Mouse (Mus musculus) lung, postnatal 4 days (tissue): ENCODE measurements around the gene Fgfr2.
"Not testable (repeated sequence)": the region's sequence is repeated elsewhere in the genome, so short reads cannot be mapped to it uniquely, and the experiment has no call there.

Experiments used
- DNase-seq, 2 experiments: peaks; one replicate each; pipeline ENCODE4 v3.0.0; 2021

Fgfr2 gene

DNA sequence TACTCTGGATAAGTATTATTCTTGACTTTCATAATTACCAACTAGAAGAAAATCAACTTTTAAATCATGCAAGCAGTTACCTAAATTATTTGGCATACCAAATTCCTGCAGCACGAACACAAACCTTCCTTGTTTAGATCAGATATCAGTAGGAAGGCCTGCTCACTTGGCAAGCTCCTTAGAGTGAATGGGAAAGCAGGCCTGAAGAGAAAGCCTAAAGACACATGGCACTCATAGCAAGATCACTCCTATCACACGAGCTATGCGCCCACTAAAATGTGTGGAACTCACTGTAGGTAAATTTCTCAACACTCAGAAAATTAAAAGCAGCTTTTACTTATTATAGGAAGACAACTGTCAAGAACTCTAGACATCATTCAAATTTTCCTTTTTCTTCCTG, 2629.8 kb downstream of the Fgfr2 start:
- no peak for DNase-seq

DNA sequence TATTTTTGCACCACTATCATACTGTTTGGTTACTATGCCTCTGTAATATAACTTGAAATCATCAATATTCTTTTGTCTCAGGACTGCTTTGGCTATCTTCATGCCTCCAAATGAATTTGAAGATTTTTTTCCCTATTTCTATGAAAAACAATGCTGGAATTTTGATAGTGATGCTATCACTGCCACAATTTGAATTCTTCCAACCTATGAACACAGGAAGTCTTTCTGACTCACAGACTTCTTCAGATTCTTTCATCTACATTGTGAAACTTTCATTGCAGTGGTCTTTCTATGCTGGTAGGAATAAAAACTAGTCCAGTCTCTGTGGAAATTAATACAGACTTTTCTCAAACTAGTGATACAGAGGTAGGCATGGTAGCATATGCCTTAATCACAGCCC, 2631.1 kb downstream of the Fgfr2 start:
- DNase-seq = no peak

DNA sequence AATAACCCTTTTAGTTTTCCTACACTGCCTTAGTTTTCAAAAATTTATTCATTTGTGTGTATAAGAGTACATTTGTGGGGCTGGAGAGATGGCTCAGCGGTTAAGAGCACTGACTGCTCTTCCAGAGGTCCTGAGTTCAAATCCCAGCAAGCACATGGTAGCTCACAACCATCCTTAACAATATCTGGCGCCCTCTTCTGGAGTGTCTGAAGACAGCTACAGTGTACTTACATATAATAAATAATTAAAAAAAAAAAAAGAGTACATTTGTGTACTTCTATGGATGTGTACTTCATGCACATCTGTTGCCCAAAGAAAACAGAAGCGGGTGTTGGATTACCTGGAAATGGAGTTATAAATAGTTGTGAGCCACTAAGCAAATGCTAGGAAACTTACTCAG, 2644.1 kb downstream of the Fgfr2 start:
- DNase-seq = not testable (repeated sequence)

- DNase-seq = peak; percentile 27 to 61
Observed at GRCm38 (mm10) chr7:130475970-130476369, 2647.2 kb downstream of the Fgfr2 start.

- no peak for DNase-seq
Observed at GRCm38 (mm10) chr7:130473881-130474280, 2649.3 kb downstream of the Fgfr2 start.

GRCm38 (mm10) chr7:130472683-130473082, 2650.5 kb downstream of the Fgfr2 start:
- DNase-seq = no peak

GRCm38 (mm10) chr7:130471045-130471444, 2652.1 kb downstream of the Fgfr2 start:
- no peak for DNase-seq

GRCm38 (mm10) chr7:130455587-130456246, 2667.4 kb downstream of the Fgfr2 start:
- no peak for DNase-seq

DNA sequence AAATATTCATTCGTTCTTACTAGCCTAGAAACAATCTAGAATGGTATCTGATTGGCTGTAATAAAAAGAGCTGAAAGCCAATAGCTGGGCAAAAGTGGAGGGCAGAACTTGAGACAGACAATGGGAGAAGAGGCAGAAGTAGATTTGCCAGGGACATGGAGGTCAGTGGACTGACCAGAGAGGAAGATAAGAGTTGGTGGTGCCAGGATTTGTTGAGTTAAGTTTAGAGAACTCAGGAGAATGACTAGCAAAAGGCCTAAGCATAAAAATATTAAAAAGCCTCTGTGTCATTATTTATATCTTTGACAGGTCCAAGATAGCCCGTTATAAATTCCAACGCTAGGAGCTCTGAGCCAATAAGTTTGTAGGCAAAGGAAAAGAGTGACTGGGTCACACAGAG, 2668.9 kb downstream of the Fgfr2 start:
- no peak for DNase-seq

DNA sequence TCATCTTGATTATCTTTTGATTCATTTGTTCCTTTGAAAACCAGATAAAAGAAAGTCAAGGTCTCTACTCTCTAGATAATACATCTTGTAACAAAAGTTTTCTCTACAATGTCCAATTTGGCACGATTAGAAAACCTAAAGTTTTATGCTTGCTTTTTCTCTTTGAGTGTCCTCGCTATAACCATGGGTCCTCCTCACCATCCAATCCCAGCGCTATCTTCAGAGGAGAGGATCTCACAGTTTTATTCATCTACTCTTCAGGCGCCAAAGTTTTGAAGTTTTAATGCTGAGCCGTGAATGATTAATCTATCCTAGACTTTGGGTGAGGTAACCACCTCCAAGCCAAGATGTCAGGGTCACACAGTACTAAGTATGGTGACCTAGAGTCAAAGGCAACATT, 2687.4 kb downstream of the Fgfr2 start:
- DNase-seq = no peak

DNA sequence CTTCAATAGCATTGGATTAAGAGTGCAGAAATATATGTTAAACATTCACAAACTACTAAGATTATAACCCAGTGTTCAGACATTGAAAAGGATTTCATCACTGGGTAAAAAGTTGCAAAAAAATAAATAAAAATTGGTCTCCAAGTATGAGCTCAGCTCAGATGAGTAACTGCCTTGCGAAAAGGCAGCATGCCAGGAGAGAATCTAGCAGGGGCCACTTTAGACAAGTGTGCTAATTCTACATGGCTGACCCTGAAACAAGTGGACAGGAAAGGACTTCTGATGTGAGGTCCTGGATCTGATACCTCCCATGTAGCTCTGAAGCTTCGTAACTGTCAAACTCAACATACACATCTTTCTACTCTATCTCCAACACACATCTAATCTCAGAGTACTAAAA, 2691.0 kb downstream of the Fgfr2 start:
- DNase-seq = peak in 1 of 2 experiments; percentile 12

DNA sequence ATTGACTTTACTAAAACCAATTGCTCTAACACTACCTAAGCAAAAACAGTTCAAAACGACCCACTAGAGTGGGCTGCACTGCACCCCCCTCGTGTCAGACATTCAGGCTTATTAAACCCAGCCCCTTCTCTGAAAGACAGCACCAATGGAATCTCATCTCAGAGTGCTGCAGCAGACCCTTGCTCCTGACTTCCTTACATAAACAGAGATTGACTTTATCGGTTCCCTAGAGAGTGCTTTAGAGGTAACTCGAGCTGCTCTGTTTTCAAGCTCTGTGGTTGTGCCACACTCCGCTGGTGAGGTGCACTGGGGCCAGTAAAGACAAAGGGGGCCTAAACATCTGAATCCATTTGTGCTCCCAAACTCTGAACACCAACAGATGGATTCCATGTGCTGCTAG, 2696.6 kb downstream of the Fgfr2 start:
- DNase-seq = no peak

DNA sequence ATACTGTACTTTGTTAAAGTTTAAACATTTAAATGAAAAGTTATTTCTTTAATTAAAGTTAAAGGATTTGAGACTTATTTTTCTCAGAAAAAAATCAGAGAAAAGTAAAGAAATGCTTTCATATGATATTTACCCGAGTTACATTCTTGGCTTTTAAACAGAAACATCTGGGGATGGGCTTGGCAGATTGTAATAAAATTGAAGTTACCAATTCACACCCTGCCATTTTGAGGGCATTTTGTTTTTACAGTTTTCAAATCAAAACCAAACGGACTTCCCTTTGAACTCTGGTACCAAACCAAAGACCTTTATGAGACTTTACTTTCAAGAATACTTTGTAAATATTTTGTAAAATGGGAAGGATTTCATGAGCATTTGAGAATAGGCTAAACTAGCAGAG, 2697.2 kb downstream of the Fgfr2 start:
- DNase-seq = no peak

DNA sequence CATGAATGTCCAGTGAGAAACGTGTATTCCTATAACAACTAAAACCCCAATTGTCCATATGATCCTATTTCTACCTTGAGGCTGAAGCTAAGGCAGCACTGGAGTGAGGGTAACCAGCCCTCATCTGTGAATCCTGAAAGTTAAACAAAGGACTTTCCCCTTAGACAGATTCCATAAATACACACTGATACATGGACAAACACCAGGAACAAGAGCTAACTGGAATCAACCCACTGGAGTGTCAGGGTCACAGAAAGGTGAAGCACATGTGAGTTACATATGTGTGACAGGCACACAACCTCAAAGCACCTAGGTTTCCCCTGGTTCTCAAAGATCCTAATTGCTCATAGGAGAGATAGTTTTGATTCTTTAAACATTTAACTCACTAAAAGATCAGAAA, 2703.2 kb downstream of the Fgfr2 start:
- DNase-seq = no peak

GRCm38 (mm10) chr7:130407622-130408021, 2715.5 kb downstream of the Fgfr2 start:
- no peak for DNase-seq

GRCm38 (mm10) chr7:130403346-130403745, 2719.8 kb downstream of the Fgfr2 start:
- no peak for DNase-seq

- no peak for DNase-seq
Observed at GRCm38 (mm10) chr7:130394697-130395096, 2728.5 kb downstream of the Fgfr2 start.

DNA sequence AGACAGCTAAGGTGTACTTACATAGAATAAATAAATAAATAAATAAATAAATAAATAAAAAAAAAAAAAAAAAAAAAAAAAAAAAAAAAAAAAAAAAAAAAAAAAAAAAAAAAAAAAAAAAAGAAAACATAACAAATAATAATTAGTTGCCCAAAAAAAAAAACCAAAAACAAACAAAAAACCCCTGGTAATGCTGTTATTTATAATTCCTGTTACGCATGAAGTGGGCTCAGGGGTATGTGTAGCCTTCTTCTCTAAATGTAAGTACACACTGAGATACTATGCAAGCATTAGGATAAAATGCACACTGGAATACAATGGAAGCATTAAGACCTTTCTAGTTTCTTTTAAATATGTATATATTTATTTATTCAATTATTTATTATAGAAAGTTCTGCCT, 2733.1 kb downstream of the Fgfr2 start:
- not testable (repeated sequence) for DNase-seq

GRCm38 (mm10) chr7:130386308-130386707, 2736.8 kb downstream of the Fgfr2 start:
- DNase-seq = no peak

DNA sequence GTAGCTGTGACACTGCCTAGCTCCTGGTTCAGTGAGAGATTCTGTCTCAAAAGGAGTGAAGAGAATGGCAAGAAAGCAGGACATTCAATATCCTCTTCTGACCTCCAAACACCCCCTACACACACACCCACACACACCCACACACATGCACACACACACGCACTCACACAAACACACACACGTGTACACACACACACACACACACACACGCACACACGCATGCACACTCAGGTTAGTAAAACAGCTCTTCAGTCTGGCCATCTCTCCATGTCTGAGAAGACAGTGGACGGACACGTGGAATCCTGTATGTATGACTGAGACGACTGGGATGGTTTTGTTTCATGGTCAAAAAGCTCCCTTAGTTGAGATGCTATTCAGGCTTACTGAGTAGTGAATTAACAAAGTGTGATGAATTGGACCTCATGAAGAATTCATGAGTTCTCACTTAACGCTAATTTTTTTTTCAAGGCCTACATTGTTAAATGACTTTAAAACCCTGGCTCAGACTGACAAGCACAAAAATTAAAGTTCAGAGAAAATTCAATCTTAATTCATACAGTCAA, 2737.3 kb downstream of the Fgfr2 start:
- no peak for DNase-seq

GRCm38 (mm10) chr7:130382126-130382525, 2741.0 kb downstream of the Fgfr2 start:
- no peak for DNase-seq

- no peak for DNase-seq
Observed at GRCm38 (mm10) chr7:130381387-130381951, 2741.7 kb downstream of the Fgfr2 start.

- DNase-seq = peak in 1 of 2 experiments; percentile 18
Observed at GRCm38 (mm10) chr7:130380769-130381355, 2742.3 kb downstream of the Fgfr2 start.

DNA sequence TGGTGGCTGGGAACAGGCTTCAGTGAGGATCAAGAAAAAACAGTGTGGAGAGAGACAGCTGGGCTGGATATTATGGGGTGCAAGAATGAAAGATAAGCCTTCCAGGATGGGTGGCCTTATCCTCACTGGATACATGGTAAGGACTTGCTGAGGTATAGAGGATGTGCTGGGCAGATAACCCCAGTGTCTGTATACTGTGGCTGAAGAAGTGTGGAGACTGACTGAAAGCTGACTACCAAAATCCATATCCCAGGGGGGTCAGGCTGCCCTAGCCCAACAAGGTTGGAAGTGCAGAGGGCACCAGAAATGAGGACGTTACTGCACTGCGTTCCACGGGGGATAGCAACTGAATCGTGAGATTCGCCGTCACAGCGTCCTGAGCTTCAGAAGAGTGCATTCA, 2742.8 kb downstream of the Fgfr2 start:
- DNase-seq = no peak
